Mouse (Mus musculus) retina, postnatal 1 day (tissue): Measurements from ENCODE around the gene Mctp2.

Source experiments
- DNase-seq: peaks from one replicate; pipeline ENCODE4 v3.0.0-alpha.2; 2012

Mctp2 gene

DNA sequence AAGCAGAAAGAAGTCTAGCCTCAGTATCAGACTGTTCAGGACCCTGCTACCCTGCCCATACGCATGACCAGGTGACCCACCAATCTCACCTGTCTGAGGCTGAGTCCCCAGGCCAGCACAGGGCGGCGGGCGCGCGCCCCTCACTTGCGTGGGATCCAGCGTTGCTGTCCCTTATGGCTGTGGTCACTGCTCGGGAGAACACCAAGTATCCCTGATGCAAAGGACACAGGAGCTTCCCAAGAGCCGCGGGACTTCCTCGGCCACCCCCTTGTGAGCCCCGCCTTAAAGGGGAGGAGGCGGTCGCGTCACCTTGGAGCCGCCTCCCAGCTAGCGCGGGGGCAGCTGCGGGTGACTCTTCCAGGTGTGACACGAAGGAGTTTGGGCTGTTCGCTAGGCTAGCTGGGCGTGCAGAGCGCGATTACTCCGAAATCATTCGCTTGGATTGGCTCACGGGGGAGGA lies at the start of gene Mctp2:
Mctp2 (minus strand) TSS at position 227 of the 460 bp plus-strand sequence.
- peak; percentile 50 for DNase-seq

DNA sequence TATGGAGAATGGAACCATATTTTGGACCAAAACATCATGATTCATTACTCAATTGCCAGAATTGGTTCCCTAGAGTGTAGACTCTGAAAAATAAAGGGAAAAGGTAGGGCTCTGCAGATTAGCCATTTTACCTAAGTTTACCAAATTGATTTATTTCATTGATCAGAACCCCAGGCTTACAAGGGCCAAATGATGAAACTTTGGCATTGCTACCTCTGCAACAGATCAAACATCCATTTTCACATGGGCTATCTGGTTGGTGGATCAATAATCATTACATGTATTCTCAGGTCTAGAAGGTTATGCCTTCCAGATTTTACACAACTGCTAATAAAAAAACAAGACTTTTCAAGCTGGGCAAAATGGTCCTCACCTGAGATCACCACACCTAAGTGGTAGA lies 39.5 kb upstream of the Mctp2 start:
- DNase-seq = no peak

DNA sequence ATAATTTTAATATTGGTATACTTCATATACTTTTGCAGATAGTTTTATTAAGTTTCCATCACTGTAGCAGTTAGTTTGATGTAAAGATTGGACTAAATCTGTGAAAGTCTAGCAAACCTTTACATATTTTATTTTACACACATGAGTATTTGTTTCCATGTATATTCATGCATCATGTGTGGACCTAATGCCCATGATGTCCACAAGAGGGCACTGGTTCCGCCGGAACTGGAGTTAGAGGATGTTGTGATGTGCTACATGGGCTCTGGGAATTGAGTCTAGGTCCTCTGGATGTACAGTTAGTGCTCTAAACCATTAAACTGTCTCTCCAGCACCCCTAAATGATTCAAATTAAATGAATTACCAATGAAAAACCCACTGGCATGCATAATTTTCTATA lies 37.3 kb upstream of the Mctp2 start:
- no peak for DNase-seq

DNA sequence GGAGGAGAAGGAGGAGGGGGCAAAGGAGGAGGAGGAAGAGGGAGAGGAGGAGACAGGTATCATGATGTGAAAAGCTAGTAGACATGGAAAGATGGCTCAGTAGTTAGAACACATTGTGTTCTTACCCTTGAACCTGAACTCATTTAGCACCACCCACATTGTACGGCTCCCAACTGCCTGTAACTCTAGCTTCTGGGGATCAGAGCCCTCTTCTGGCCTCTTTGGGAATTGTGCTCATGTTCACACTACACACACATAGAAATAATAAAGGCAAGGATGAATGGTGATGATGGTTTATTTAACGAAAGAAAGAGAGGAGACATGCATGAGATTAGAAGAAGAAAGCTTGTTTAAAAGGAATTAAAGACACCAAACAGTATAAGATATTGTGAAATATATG lies 36.4 kb upstream of the Mctp2 start:
- no peak for DNase-seq

DNA sequence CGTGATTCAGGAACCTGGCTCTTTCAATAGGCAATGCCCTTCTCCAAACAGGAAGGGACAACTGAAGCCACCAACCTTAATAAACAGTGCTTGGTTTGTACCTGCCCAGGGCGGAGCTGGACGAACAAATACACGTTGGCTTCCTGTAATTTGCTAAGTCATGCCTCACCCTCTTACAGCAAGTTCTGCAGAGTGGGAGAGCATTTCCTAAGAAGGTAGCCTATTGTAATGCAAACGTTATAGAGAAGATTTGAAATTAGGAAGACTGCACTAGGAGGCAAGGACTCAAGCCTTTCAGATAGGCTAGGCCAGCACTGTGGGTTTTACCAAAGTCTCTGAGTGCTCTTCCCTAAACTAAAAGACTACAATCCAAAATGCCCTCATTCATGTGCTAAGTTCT lies 19.6 kb upstream of the Mctp2 start:
- no peak for DNase-seq

DNA sequence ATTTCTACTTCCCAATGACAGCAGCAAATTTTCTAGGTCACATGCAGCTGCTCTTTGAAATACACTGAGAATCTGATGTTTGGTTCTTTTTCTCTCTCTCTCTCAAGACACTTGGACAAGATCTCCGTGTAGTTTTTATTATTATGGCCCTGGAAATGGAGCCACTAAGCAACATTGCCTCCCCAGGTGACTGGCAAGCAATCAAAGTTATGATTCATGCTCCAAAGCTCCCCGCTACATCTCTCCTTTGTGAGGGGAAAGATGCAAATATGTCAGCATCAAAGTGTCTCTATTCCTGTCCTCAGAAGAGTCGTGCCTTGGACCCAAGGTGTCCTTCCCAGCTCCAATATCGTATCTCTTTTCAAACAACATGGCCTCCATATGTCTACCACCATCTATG lies 14.5 kb upstream of the Mctp2 start:
- no peak for DNase-seq

DNA sequence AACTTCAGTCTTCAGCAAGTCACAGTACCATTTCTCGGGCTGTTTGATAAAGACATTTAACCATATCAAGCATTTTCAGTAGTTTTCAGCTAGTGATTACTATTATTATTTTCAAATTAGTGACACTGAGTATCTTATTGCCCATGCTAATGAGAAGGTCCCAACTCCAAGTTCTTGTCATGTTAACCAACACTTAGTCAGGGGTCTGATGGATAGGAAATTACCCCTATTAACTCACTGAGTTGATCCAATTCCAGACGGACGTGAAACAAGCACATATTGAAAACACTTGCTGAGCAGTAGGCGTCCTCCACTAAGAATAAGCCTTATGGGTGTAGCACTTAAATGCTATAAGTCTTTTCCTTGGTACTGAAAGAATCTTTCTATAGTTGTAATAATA lies 14.0 kb upstream of the Mctp2 start:
- no peak for DNase-seq

DNA sequence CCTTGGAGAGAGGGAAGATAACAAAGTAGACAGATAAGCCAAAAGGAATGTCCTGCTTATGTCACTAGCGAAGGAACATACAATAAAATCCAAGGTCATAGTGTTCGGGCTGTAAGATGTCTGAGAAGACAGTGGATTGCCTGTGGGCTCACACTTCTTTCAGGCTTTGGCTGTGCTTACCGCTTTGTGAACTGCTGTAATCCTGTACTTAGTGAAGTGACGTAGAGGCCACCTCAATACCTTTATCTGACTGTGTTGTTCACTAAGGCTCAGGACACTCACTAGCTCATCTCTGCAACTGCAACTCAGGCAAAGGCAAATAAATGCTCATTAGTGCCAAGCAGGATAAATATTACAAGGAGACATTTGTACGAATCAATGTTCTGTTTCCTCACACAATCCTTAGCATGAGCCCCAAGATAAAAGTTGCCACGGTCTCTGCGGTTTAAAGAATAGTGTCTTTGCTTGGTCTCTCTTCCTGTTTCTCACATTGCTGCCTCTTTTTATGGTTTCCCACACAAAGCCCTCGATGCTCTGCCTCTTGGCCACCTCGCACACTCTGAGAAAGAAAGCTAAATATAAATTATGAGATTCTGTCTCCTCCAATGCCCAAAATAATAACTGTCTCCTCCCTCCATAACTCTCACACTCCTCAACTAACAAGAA lies 8.1 kb upstream of the Mctp2 start:
- no peak for DNase-seq

DNA sequence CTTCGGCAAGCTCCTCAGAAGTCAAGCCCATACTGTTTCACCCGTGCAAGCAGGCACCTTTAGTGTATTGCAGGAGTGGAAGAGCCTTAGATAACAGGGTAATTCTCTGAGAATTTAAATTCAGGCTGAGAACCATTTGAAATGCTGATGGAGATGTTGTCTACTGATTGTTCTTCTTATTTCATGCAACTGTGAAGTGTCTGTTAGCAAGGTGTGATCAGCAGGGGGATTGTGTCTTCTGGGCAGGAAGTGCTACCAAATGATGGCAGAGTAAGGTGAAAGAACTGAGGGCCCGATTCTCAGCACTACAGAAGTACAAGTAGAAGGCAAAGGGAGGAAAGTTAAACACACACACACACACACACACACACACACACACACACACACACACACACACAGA lies 7.5 kb upstream of the Mctp2 start:
- no peak for DNase-seq

DNA sequence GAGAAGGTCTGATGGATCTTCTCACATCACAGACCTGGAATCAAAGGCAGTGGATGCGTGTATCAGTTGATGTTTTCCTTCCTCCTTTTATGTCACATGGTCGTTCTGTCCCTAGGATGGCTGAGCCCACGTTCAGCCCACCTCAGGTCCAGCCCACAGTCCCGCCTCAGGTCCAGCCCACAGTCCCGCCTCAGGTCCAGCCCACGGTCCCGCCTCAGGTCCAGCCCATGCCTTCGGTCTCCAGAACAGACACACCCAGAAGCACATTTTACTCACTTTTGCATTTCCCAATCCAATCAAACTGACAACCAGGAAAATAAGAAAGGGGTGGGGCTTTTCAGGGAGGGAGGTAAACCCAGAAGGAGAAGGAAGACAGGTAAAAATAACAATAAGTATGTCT lies 5.2 kb upstream of the Mctp2 start:
- no peak for DNase-seq

DNA sequence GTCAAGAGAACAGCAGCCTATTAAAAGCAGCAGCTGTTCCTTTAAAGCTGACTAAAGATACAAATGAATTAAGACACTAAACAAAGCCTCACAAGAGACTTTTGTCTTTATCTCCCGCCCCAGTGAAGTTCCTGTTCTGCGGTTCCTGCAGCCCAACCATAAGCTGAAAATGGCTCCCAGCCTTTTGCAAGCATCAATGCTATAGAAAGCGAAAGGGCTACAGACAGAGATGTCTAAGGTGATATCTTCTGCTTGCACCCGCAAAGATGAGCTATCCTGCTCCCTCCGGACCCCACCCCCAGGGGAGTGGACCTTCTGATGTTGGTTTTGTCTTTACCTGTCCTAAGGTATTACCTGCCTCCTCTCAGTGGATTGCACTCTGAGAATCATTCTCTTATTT lies 1.7 kb upstream of the Mctp2 start:
- DNase-seq = no peak

DNA sequence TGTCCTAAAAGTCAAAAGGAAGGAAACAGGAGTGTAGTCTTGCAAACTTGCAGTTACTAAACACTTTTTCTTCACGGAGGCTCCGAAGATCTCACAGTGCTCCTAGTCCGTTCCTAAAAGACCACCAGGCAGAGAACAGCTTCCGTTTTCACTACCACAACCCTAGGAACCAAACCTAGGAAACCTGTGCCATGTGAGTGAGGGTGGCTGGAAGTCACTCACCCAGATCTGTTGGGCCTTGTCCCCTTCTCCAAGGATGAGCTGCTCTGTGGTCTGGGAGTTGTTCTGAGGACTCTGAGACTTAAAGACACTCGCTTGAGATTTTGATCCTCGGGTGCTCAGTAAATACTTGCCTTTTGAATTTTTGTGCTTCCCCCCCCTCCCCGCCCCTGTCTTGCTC lies 439 bp upstream of the Mctp2 start:
- no peak for DNase-seq

DNA sequence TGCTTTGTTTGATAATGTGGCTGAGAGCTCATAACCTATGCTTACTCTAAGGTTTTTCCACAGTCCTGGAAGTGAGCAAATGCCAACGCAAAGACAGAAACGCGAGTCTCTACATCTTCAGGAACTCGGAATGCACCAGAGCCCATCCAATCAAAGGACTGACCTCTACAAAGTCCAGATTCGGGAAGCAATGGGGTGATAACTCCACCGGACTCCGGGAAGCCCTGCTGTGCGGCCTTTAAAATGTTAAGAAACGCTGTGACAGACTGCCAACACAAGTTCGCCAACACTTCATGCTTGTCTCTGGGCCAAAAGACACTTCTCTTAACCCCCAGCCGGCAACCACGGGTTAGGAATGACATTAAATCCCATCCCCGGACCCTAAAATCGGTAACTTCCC lies 437 bp downstream of the Mctp2 start:
- DNase-seq = peak; percentile 6

DNA sequence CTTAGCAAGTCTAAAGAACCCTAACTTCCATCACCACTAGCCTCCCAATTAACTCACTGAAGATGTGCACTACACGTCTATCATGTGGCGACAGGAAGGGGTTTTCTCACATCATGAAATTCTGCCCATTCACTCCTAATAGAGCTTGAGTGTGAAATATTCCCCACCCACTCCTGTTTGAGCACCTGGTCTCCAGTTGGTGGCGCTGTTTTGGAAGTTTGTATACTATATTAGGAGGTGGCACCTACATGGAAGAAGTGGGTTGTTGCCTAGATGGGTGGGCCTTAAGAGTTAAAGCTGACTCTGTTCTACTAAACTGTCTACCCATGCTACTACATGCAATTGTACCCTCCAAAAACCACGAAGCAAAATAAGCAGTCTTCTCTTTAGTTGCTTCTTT lies 4.7 kb downstream of the Mctp2 start:
- DNase-seq = no peak

DNA sequence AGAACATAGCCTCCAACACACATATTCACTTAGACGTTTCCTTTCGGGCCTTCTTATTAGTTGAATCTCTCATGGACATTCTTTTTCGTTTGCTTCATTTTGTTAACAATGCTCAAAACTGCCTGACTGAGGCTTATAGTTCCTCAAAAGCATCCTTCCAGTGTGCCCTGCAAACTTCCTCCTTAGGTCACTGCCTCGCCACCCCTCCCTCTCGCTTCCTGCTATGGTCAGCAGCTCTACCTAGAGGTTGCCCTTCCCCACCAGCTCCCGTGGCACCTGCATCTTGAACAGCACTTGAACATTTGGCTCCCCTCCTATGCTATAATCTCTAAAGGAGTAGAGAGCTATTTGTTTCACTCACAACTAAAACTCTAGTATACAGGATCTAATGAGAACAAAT lies 6.7 kb downstream of the Mctp2 start:
- DNase-seq = no peak

DNA sequence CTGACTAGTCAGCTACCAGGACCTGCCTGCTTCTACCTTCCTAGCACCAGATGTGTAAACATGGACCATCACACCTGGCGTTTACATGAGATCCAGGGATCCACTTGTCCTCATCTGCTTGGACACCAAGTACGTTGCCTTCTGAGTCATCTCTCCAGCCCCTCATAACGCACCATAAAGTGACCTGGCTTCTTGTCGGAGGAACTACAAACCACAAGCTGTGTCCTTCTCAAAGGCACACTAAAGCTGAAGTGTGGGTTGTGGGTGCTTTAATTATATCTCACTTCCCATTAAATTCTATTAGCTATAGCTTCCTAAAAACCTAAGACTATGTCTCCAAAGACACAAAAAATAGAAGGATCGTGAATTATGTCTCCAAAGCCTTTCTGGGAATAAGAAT lies 9.4 kb downstream of the Mctp2 start:
- DNase-seq = no peak

DNA sequence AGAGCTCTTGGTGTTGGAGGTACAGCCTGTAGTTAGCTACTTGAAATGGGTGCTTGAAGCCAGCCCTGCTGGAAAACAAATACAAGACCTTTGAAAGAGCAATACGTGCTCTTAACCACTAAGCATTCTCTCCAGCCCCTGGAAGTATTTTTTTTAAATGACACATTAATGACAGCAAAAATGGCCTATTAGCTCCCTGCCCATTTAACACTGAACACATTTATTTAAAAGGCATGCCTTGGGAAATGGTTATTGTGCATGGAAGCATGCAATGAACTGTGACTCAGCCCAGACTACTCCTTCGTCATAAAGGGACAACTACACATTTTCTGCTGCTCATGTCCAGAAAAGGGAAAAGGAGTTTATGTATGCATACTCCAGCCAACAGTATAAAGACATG lies 10.2 kb downstream of the Mctp2 start:
- DNase-seq = peak; percentile 43

DNA sequence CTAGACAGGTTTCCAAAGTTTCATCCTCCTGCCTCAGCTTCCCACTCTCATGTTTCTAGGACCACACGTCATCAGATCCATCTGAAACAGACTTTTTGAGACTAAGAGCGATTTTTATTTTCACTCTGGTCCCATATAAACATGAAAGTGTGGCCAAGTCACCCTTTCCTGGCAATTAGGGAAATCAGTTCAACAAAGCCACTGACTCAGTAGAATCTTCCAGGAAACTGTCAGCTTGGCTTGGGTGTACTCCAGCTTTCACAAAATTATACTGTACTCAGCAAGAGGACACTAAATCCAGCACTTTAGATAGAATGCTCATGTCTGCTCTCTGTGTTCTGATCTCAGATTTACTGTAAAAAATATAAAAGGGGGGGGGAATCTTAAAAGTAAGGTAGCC lies 11.5 kb downstream of the Mctp2 start:
- no peak for DNase-seq

DNA sequence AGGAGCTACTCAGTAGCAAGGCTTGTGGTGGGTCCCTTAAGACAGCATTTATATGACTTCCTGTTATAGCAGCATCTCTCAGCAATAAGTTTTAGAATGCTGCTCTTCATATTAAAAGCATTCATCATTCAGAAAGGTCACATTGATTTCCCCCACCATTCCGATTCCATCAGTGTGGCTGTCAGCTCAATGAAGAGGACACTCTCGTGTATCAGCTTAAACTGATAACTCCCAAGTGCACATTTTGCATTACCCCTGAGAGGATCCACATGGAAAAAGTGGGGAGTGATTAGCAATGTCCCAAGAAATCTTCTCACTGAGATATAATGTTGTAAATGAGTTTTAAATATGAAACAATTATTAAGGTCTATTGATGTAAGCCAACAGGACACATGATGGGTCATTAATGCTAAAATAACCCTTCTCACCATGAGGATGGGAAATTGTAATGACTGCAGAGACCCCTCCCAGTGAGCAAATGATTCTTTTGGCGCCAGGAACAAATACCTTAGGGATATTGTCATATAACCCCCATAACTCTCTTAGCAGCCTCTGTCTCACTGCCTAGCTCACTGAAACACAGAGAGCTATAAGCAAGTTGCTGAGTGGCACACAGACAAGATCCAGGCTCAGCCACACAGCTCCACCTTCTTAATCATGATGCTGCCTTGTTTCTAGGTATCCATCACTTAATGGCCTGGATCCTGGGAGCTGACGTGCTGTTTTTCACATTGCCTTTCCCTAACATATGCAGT lies 12.4 kb downstream of the Mctp2 start:
- DNase-seq = no peak

DNA sequence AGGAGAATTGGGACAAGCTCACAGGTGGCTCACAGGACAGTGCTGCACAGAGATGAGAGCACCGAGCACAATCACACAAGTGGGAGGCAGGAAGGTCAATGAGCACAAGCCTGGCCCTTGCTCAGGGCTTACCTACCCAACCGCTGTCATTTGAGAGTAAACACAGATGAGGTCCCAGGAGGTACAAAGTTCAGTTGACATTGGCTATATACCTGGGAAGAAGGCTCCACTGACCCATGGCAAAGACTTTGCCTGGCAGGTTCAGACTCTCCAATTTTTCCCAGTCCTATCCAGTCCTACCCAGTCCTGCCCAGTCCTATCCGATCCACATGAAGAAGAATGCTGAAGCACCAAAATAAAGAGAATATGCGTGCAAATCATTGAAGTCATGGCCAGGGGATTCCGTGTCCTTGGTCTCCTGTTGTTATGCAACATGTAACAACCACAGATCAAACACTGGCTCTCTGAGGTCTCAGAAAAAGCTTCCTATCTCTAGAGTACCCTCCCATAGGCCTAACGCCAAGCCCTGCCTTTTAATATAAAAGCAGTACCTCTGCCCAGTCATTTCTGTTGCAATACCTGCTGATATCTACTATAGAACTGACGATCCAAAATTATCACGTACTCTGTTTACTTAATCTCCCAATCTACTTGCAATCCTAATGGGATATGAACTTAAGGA lies 14.0 kb downstream of the Mctp2 start:
- DNase-seq = no peak

DNA sequence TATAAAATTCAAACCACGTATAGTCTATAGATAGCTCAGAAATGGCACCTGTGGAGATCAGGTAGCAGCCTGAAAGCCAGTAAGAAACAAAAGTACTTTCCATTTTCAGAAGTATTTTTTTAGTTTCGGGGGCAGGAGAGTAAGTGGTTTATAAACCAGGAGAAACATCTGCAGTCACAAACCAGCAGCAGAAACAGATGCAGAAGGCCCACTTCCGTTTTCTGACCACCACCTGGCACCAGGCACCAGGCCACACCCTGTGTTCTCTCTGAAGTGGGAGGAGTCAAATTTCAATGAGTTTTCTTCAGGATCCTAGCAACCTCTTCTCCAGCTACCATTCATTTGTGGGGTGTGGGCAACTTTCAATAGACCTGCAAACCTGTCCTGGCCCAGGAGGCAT lies 25.7 kb downstream of the Mctp2 start:
- no peak for DNase-seq

DNA sequence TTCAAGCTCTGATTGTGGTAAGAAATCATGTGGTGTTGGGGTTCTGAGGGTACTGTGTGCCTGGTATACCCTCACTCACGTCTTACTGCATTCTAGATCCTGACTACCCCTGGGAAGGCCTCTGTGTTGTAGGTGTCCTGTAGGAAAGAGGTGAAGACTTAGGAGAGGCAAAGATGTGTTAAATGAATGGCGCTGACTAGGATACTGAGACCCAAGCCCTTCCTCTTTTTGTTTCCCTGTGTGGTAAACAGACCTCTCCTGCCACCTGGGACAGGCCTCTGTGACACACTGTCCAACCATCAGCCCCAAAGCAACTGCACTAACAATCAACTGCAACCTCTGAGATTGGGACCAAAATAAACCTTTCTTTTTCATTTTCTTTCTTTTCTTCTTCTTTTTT lies 28.0 kb downstream of the Mctp2 start:
- DNase-seq = no peak

DNA sequence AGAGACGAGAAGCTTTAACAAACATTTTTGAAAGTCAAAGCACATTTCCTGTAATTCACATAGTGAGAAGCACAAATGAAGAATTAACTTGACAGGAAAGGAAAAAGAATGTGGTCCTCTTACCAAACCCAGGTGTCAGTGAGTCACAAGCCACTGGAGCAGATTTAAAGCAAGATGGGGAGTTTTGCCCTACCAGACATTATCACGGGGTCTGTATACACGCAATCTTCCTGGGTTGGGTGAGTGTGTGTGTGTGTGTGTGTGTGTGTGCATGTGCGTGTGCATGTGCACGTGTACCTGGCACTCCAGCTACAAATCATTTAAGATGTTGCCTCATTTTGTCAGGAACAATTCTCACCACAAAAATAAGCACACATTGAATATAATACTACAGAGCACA lies 30.9 kb downstream of the Mctp2 start:
- no peak for DNase-seq

DNA sequence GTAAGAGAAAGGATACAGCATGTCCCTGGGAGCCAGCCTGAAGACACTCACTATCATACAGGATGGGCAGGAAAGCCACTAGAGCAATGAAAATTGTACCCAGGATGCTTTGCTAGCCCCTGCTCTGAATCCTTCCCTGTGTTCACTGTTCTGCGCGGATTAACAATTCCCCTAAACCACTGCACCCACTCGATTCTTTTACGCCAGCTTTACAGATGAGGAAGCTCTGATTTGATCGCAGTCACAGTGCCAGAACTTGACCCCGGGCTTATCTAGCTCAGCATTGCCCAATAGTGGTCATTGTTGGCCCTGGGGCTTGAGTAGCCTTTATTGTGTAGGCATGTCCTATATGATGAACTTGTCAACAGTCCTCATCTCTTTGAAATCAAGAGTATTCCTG lies 34.9 kb downstream of the Mctp2 start:
- peak; percentile 53 for DNase-seq
